9 mouse cellular contexts compared by ENCODE assay signal in genomic region chr7:127773664-127774384, GRCm38 (mm10). TPM values are rescaled to one million over a fixed set of nuclear protein-coding genes. Genes with fewer than 3 reads are reported as not detected.
DNase-seq lines count a peak whose midpoint lies in the region; ATAC-seq and TF ChIP-seq lines count a peak whose summit lies in the region.
"Had no signal": no experiment of that assay in that cellular context is flagged by ENCODE, and none has a peak within 500 bp of the region (broad histone marks: within the 10 kb centered on the region; RNA-seq: fewer than 3 reads in every experiment).

No protein-coding gene starts in this region.

- H3K4me3 ChIP-seq in kidney, embryonic 16.5 days (ENCODE audit: low read length) = no peak overlapping the region
- no peak overlapping the region for H3K4me3 ChIP-seq in MEL (ENCODE audit: control insufficient read depth in 1 of 2, insufficient read depth in 1 of 2, low read depth in 2 of 2, low read length in 2 of 2)
- H3K4me3 ChIP-seq in cerebellum, adult 2 months (replicated peaks; ENCODE audit: insufficient read depth, low read depth, low read length) = no peak overlapping the region
- H3K4me3 ChIP-seq in stomach, postnatal 0 days (ENCODE audit: low read depth, low read length) = no peak overlapping the region
- H3K4me3 ChIP-seq: erythroblast, embryonic 14.5 days had no signal

- no peak; a peak in 1 of 4 replicates for TF ChIP-seq POLR2A in MEL (IDR thresholded peaks at IDR 0.05; ENCODE audit: control insufficient read depth in 1 of 2, insufficient read depth in 1 of 2, low read depth in 1 of 2, low read length in 2 of 2, poor library complexity in 1 of 2)
- no peak for TF ChIP-seq POLR2A in cerebellum, adult 2 months (IDR thresholded peaks at IDR 0.05; ENCODE audit: borderline replicate concordance, insufficient read depth, low read length)

- no peaks in the 10 kb centered on the region for H3K27me3 ChIP-seq in kidney, embryonic 16.5 days (ENCODE audit: insufficient read depth, low read length)
- H3K27me3 ChIP-seq in MEL (ENCODE audit: control insufficient read depth in 1 of 2, insufficient read depth in 2 of 2, low read length in 2 of 2) = no peaks in the 10 kb centered on the region
- H3K27me3 ChIP-seq in cerebellum, adult 2 months (ENCODE audit: control insufficient read depth, insufficient read depth, low read length) = no peaks in the 10 kb centered on the region
- H3K27me3 ChIP-seq in stomach, postnatal 0 days (ENCODE audit: control insufficient read depth, insufficient read depth, low read length) = no peaks in the 10 kb centered on the region

- peak; percentile 76 for DNase-seq in kidney, adult 11 months
- peak; percentile 90 for DNase-seq in MEL (ENCODE audit: low read depth, low spot score)
- DNase-seq in cerebellum, adult 2 months = peak; percentile 81 to 84
- DNase-seq in gastrocnemius, postnatal 14 days = peak; percentile 73
- DNase-seq in layer of hippocampus, adult 9-11 months = peak; percentile 67
- DNase-seq in stomach, postnatal 0 days (ENCODE audit: low spot score) = peak; percentile 83

- H3K4me2 ChIP-seq in kidney, embryonic 16.5 days (replicated peaks; ENCODE audit: low read depth, low read length) = no peak overlapping the region
- H3K4me2 ChIP-seq in stomach, postnatal 0 days (replicated peaks; ENCODE audit: low read depth) = no peak overlapping the region

- peak; percentile 72 for TF ChIP-seq RAD21 in MEL (IDR thresholded peaks at IDR 0.05; ENCODE audit: low read depth, low read length)

- no peak for TF ChIP-seq EP300 in MEL (IDR thresholded peaks at IDR 0.05; ENCODE audit: low read depth in 1 of 2, low read length in 2 of 2)
- no peak for TF ChIP-seq EP300 in stomach, postnatal 0 days (optimal IDR thresholded peaks at IDR 0.05)

- H3K9me3 ChIP-seq in kidney, embryonic 16.5 days (ENCODE audit: low read length) = no peaks in the 10 kb centered on the region
- H3K9me3 ChIP-seq in MEL (replicated peaks; ENCODE audit: insufficient read depth, low read length) = no peaks in the 10 kb centered on the region
- H3K9me3 ChIP-seq in stomach, postnatal 0 days (ENCODE audit: control insufficient read depth, low read length) = no peaks in the 10 kb centered on the region

- H3K4me1 ChIP-seq in kidney, embryonic 16.5 days (ENCODE audit: insufficient read depth, low read length) = peaks cover 24% of the 10 kb centered on the region
- peaks cover 0 to 25% of the 10 kb centered on the region in 2 experiments; a peak in 3 of 4 replicates for H3K4me1 ChIP-seq in MEL (ENCODE audit: control insufficient read depth in 1 of 2, insufficient read depth in 2 of 2, low read length in 2 of 2)
- peaks cover 5% of the 10 kb centered on the region; the same call in 1 of the 2 replicates for H3K4me1 ChIP-seq in cerebellum, adult 2 months (ENCODE audit: control insufficient read depth, insufficient read depth, low read length)
- H3K4me1 ChIP-seq in stomach, postnatal 0 days (replicated peaks; ENCODE audit: control insufficient read depth, insufficient read depth) = peaks cover 7% of the 10 kb centered on the region

- ATAC-seq in kidney, embryonic 16.5 days (ENCODE audit: low FRiP score, low TSS enrichment) = no peak
- peak; percentile 28 for ATAC-seq in megakaryocyte, adult 5-6 weeks (ENCODE audit: poor library complexity, severe bottlenecking)
- ATAC-seq in stomach, postnatal 0 days (ENCODE audit: low FRiP score, low TSS enrichment) = no peak

- H3K36me3 ChIP-seq in kidney, embryonic 16.5 days (ENCODE audit: insufficient read depth, low read length) = peaks cover 5% of the 10 kb centered on the region; the same call in 1 of the 2 replicates
- H3K36me3 ChIP-seq in MEL (ENCODE audit: control insufficient read depth in 1 of 2, insufficient read depth in 2 of 2, low read length in 2 of 2) = peaks cover 0 to 26% of the 10 kb centered on the region in 2 experiments; a peak in 2 of 4 replicates
- no peaks in the 10 kb centered on the region; the same call in 1 of the 2 replicates for H3K36me3 ChIP-seq in stomach, postnatal 0 days (ENCODE audit: control insufficient read depth, insufficient read depth, low read length)

- 37% methylated on average over 9 of the region's 9 CpGs for WGBS in kidney, embryonic 16.5 days
- 36% methylated on average over 9 of the region's 9 CpGs for WGBS in cerebellum, adult 2 months
- WGBS in stomach, postnatal 0 days = 39% methylated on average over 9 of the region's 9 CpGs

- intact Hi-C loops in gastrocnemius, postnatal 14 days (cut with DNase I; ENCODE audit: low total_unique reads) = no loop called here

- peak; percentile 88 to 92 (median 88) for TF ChIP-seq CTCF in MEL (IDR thresholded peaks at IDR 0.05 in 2 of 3, conservative IDR thresholded peaks at IDR 0.05 in 1 of 3; ENCODE audit: control insufficient read depth in 1 of 3, insufficient read depth in 1 of 3, low read depth in 2 of 3, low read length in 3 of 3, poor library complexity in 1 of 3, severe bottlenecking in 1 of 3)
- peak; percentile 90 for TF ChIP-seq CTCF in cerebellum, adult 2 months (IDR thresholded peaks at IDR 0.05; ENCODE audit: borderline replicate concordance, insufficient read depth, low read depth, low read length)
- TF ChIP-seq CTCF in stomach, postnatal 0 days (IDR thresholded peaks at IDR 0.05; ENCODE audit: low read depth) = peak; percentile 88

- peaks cover 30% of the 10 kb centered on the region for H3K79me2 ChIP-seq in MEL (ENCODE audit: control insufficient read depth, insufficient read depth, low read length, poor library complexity)

- H3K27ac ChIP-seq in kidney, embryonic 16.5 days (ENCODE audit: low read length) = no peak overlapping the region
- peak overlapping the region; percentile 22 for H3K27ac ChIP-seq in MEL (ENCODE audit: control insufficient read depth, low read depth, low read length)
- H3K27ac ChIP-seq in cerebellum, adult 2 months (ENCODE audit: insufficient read depth, low read length) = peak overlapping the region; percentile 15; the same call in 1 of the 2 replicates
- H3K27ac ChIP-seq in stomach, postnatal 0 days (replicated peaks) = 0 out of 2 replicates have a peak overlapping the region, but pooled peaks have one; percentile 18

- H3K9ac ChIP-seq in kidney, embryonic 16.5 days (replicated peaks; ENCODE audit: low read length) = no peak overlapping the region
- peak overlapping the region; percentile 25; the same call in 1 of the 2 replicates for H3K9ac ChIP-seq in MEL (ENCODE audit: control insufficient read depth, low read depth, low read length, poor library complexity, severe bottlenecking)
- no peak overlapping the region for H3K9ac ChIP-seq in stomach, postnatal 0 days (ENCODE audit: low read length)

RNA-seq across cellular contexts. Expression of gene Setd1a, which starts 2.6 kb away (rescaled TPM):
- polyA plus RNA-seq in kidney, embryonic 16.5 days (2015; fragmentation: Nextera tagmentation; extraction: Ambion mirVana) = 18.9 and 19.4 TPM in 2 replicates
- 9.2 and 10.3 TPM in 2 replicates for total RNA-seq in MEL (2012; rRNA removed)
- polyA plus RNA-seq in MEL (2012; ENCODE audit: insufficient read depth in 1 of 2, insufficient read length in 2 of 2, low read depth in 1 of 2, low replicate concordance in 2 of 2, missing spikeins in 1 of 2) = 10 to 100 TPM in 1 of 2 experiments, not detected in 1; 55.9 TPM
- 23.1 and 25.5 TPM in 2 replicates for polyA plus RNA-seq in cerebellum, adult 2 months (2012; rRNA removed)
- 10 to 100 TPM; 15.6 to 17.4 TPM for total RNA-seq in gastrocnemius, postnatal 14 days (2021)
- total RNA-seq in megakaryocyte, adult 5-6 weeks (2015) = 35.2 and 43.3 TPM in 2 replicates
- total RNA-seq in megakaryocyte, adult 5-6 weeks (2017) = 7.7 and 9.8 TPM in 2 replicates
- polyA plus RNA-seq in stomach, postnatal 0 days (2015; fragmentation: Nextera tagmentation; extraction: Ambion mirVana) = 6.9 and 8.0 TPM in 2 replicates

RNA-seq across cellular contexts. Expression of gene Orai3, which starts 4.2 kb away (rescaled TPM):
- 31.2 and 34.8 TPM in 2 replicates for polyA plus RNA-seq in kidney, embryonic 16.5 days (2015; fragmentation: Nextera tagmentation; extraction: Ambion mirVana)
- total RNA-seq in MEL (2012; rRNA removed) = 31.4 and 37.5 TPM in 2 replicates
- 10 to 100 TPM in 1 of 2 experiments, not detected in 1; 47.2 TPM for polyA plus RNA-seq in MEL (2012; ENCODE audit: insufficient read depth in 1 of 2, insufficient read length in 2 of 2, low read depth in 1 of 2, low replicate concordance in 2 of 2, missing spikeins in 1 of 2)
- polyA plus RNA-seq in cerebellum, adult 2 months (2012; rRNA removed) = 24.1 and 26.1 TPM in 2 replicates
- 1 to 10 TPM; 8.1 to 9.2 TPM for total RNA-seq in gastrocnemius, postnatal 14 days (2021)
- total RNA-seq in megakaryocyte, adult 5-6 weeks (2015) = 30.9 and 33.7 TPM in 2 replicates
- 29.5 and 32.7 TPM in 2 replicates for total RNA-seq in megakaryocyte, adult 5-6 weeks (2017)
- polyA plus RNA-seq in stomach, postnatal 0 days (2015; fragmentation: Nextera tagmentation; extraction: Ambion mirVana) = 18.6 and 20.0 TPM in 2 replicates

RNA-seq across cellular contexts. Expression of gene Gm49388, which starts 11.6 kb away (rescaled TPM):
- not detected in 2 replicates for polyA plus RNA-seq in kidney, embryonic 16.5 days (2015; fragmentation: Nextera tagmentation; extraction: Ambion mirVana)
- 0.73 and 0.88 TPM in 2 replicates for total RNA-seq in MEL (2012; rRNA removed)
- 1 to 10 TPM in 1 of 2 experiments, not detected in 1; 1.3 TPM for polyA plus RNA-seq in MEL (2012; ENCODE audit: insufficient read depth in 1 of 2, insufficient read length in 2 of 2, low read depth in 1 of 2, low replicate concordance in 2 of 2, missing spikeins in 1 of 2)
- 0.46 and 0.47 TPM in 2 replicates for polyA plus RNA-seq in cerebellum, adult 2 months (2012; rRNA removed)
- 1 to 10 TPM in 1 of 2 experiments, under 1 TPM in 1; 0.88 to 1.8 TPM for total RNA-seq in gastrocnemius, postnatal 14 days (2021)
- not detected in 2 replicates for total RNA-seq in megakaryocyte, adult 5-6 weeks (2015)
- not detected in 2 replicates for total RNA-seq in megakaryocyte, adult 5-6 weeks (2017)
- polyA plus RNA-seq in stomach, postnatal 0 days (2015; fragmentation: Nextera tagmentation; extraction: Ambion mirVana) = not detected in 2 replicates
- polyA plus RNA-seq: erythroblast, embryonic 14.5 days had no signal

RNA-seq across cellular contexts. Expression of gene Hsd3b7, which starts 26.6 kb away (rescaled TPM):
- 28.2 and 33.2 TPM in 2 replicates for polyA plus RNA-seq in kidney, embryonic 16.5 days (2015; fragmentation: Nextera tagmentation; extraction: Ambion mirVana)
- 0.59 and 1.4 TPM in 2 replicates for total RNA-seq in MEL (2012; rRNA removed)
- polyA plus RNA-seq in MEL (2012; ENCODE audit: insufficient read depth in 1 of 2, insufficient read length in 2 of 2, low read depth in 1 of 2, low replicate concordance in 2 of 2, missing spikeins in 1 of 2) = under 1 TPM in 1 of 2 experiments, not detected in 1; 0.75 TPM
- polyA plus RNA-seq in cerebellum, adult 2 months (2012; rRNA removed) = 30.4 and 39.6 TPM in 2 replicates
- total RNA-seq in gastrocnemius, postnatal 14 days (2021) = 1 to 10 TPM; 6.9 to 8.1 TPM
- 27.0 and 30.9 TPM in 2 replicates for total RNA-seq in megakaryocyte, adult 5-6 weeks (2015)
- 28.5 and 28.7 TPM in 2 replicates for total RNA-seq in megakaryocyte, adult 5-6 weeks (2017)
- polyA plus RNA-seq in stomach, postnatal 0 days (2015; fragmentation: Nextera tagmentation; extraction: Ambion mirVana) = 31.7 and 32.3 TPM in 2 replicates

RNA-seq across cellular contexts. Expression of gene Fbxl19, which starts 29.5 kb away (rescaled TPM):
- polyA plus RNA-seq in kidney, embryonic 16.5 days (2015; fragmentation: Nextera tagmentation; extraction: Ambion mirVana) = 5.4 TPM in 2 replicates
- 37.7 and 46.7 TPM in 2 replicates for total RNA-seq in MEL (2012; rRNA removed)
- polyA plus RNA-seq in MEL (2012; ENCODE audit: insufficient read depth in 1 of 2, insufficient read length in 2 of 2, low read depth in 1 of 2, low replicate concordance in 2 of 2, missing spikeins in 1 of 2) = 10 to 100 TPM in 1 of 2 experiments, not detected in 1; 58.3 TPM
- polyA plus RNA-seq in cerebellum, adult 2 months (2012; rRNA removed) = 35.2 and 37.8 TPM in 2 replicates
- 1 to 10 TPM; 2.4 to 3.1 TPM for total RNA-seq in gastrocnemius, postnatal 14 days (2021)
- 2.1 TPM in 2 replicates for total RNA-seq in megakaryocyte, adult 5-6 weeks (2015)
- 5.8 and 6.2 TPM in 2 replicates for total RNA-seq in megakaryocyte, adult 5-6 weeks (2017)
- 1.1 and 1.9 TPM in 2 replicates for polyA plus RNA-seq in stomach, postnatal 0 days (2015; fragmentation: Nextera tagmentation; extraction: Ambion mirVana)
